Mouse (Mus musculus) MEL (cell line): ENCODE measurements around the gene Hipk4. TPM values are rescaled to one million over a fixed set of nuclear protein-coding genes. Genes with fewer than 3 reads are reported as not detected.

Experiments used
- DNase-seq: peaks from one replicate; pipeline ENCODE4 v3.0.0; 2011; ENCODE audit warnings: low read depth, low spot score
- H3K27ac ChIP-seq: 2 replicates; pipeline ENCODE4 v1.5.1; 2012; ENCODE audit warnings: low read depth, mild to moderate bottlenecking, control low read depth, low read length, moderate library complexity; ENCODE audit not compliant: control insufficient read depth
- H3K27me3 ChIP-seq, 2 experiments: fragments of 150-350 bp in 1 of 2; sonication (generic) in 1 of 2; 2 replicates each; pipeline ENCODE4 v1.6.1; 2012; ENCODE audit warnings: low read length in 2 of 2, mild to moderate bottlenecking in 2 of 2, improper control_type of control experiment in 1 of 2, moderate library complexity in 1 of 2; ENCODE audit not compliant: insufficient read depth in 2 of 2, control insufficient read depth in 1 of 2
- H3K36me3 ChIP-seq, 2 experiments: 2 replicates each; pipeline ENCODE4 v1.6.1; 2012 to 2014; ENCODE audit warnings: low read length in 2 of 2, improper control_type of control experiment in 1 of 2, inconsistent platforms in 1 of 2, mild to moderate bottlenecking in 1 of 2; ENCODE audit not compliant: insufficient read depth in 2 of 2, control insufficient read depth in 1 of 2
- H3K4me1 ChIP-seq, 2 experiments: fragments of 150-350 bp in 1 of 2; sonication (generic) in 1 of 2; 2 replicates each; pipeline ENCODE4 v1.6.1; 2012; ENCODE audit warnings: low read length in 2 of 2, improper control_type of control experiment in 1 of 2, mild to moderate bottlenecking in 1 of 2; ENCODE audit not compliant: insufficient read depth in 2 of 2, control insufficient read depth in 1 of 2
- H3K4me3 ChIP-seq, 2 experiments: fragments of 150-350 bp in 1 of 2; sonication (generic) in 1 of 2; 2 replicates each; pipeline ENCODE4 v1.5.1; 2012; ENCODE audit warnings: low read depth in 2 of 2, low read length in 2 of 2, mild to moderate bottlenecking in 2 of 2, moderate library complexity in 2 of 2, control low read depth in 1 of 2, improper control_type of control experiment in 1 of 2; ENCODE audit not compliant: control insufficient read depth in 1 of 2, insufficient read depth in 1 of 2
- H3K79me2 ChIP-seq: 2 replicates; pipeline ENCODE4 v1.6.1; 2012; ENCODE audit warnings: mild to moderate bottlenecking, low read length, moderate library complexity; ENCODE audit not compliant: control insufficient read depth, poor library complexity, insufficient read depth
- H3K9ac ChIP-seq: 2 replicates; pipeline ENCODE4 v1.6.1; 2012; ENCODE audit warnings: low read depth, mild to moderate bottlenecking, control low read depth, low read length, moderate library complexity; ENCODE audit not compliant: control insufficient read depth, poor library complexity, severe bottlenecking
- H3K9me3 ChIP-seq: fragments of 150-350 bp; sonication (generic); replicated peaks from 2 replicates; pipeline ENCODE4 v1.6.1; 2012; ENCODE audit warnings: mild to moderate bottlenecking, low read length, improper control_type of control experiment, moderate library complexity; ENCODE audit not compliant: insufficient read depth
- BHLHE40 ChIP-seq: IDR thresholded peaks from 2 replicates; pipeline ENCODE4 v1.6.1; 2012; ENCODE audit warnings: low read depth, mild to moderate bottlenecking, inconsistent platforms, low read length, improper control_type of control experiment, borderline replicate concordance
- CTCF ChIP-seq, 3 experiments: IDR thresholded peaks in 2 of 3; conservative IDR thresholded peaks in 1 of 3; 2 replicates each; pipeline ENCODE4 v1.5.1; 2011 to 2012; ENCODE audit warnings: low read length in 3 of 3, low read depth in 2 of 3, mild to moderate bottlenecking in 2 of 3, improper control_type of control experiment in 1 of 3, inconsistent platforms in 1 of 3, mixed read lengths in 1 of 3, moderate library complexity in 1 of 3; ENCODE audit not compliant: control insufficient read depth in 1 of 3, insufficient read depth in 1 of 3, poor library complexity in 1 of 3, severe bottlenecking in 1 of 3
- EP300 ChIP-seq, 2 experiments: IDR thresholded peaks; 2 replicates each; pipeline ENCODE4 v1.6.1; 2011; ENCODE audit warnings: improper control_type of control experiment in 2 of 2, low read length in 2 of 2, low read depth in 1 of 2, mild to moderate bottlenecking in 1 of 2
- ETS1 ChIP-seq: IDR thresholded peaks from 2 replicates; pipeline ENCODE4 v1.6.1; 2012; ENCODE audit warnings: low read depth, mild to moderate bottlenecking, inconsistent platforms, low read length, improper control_type of control experiment, moderate library complexity
- GABPA ChIP-seq: IDR thresholded peaks from 2 replicates; pipeline ENCODE4 v1.6.1; 2012; ENCODE audit warnings: low read depth, mild to moderate bottlenecking, inconsistent platforms, low read length, improper control_type of control experiment, moderate library complexity
- MAX ChIP-seq: IDR thresholded peaks from 2 replicates; pipeline ENCODE4 v1.6.1; 2011; ENCODE audit warnings: low read length, improper control_type of control experiment
- MAZ ChIP-seq: IDR thresholded peaks from 2 replicates; pipeline ENCODE4 v1.6.1; 2012; ENCODE audit warnings: low read depth, mild to moderate bottlenecking, inconsistent platforms, low read length, improper control_type of control experiment
- MEF2A ChIP-seq: IDR thresholded peaks from 2 replicates; pipeline ENCODE4 v1.6.1; 2014; ENCODE audit warnings: low read depth, mild to moderate bottlenecking, inconsistent platforms, low read length, improper control_type of control experiment; ENCODE audit not compliant: poor library complexity, insufficient replicate concordance, severe bottlenecking; ENCODE audit errors: extremely low read depth
- MXI1 ChIP-seq: IDR thresholded peaks from 2 replicates; pipeline ENCODE4 v1.6.1; 2011; ENCODE audit warnings: mild to moderate bottlenecking, low read depth, low read length, improper control_type of control experiment
- MYC ChIP-seq: IDR thresholded peaks from 2 replicates; pipeline ENCODE4 v1.6.1; 2011; ENCODE audit warnings: low read depth, mild to moderate bottlenecking, low read length, improper control_type of control experiment, moderate library complexity
- NELFE ChIP-seq: IDR thresholded peaks from 2 replicates; pipeline ENCODE4 v1.6.1; 2011; ENCODE audit warnings: low read depth, low read length, improper control_type of control experiment
- NRF1 ChIP-seq: IDR thresholded peaks from 2 replicates; pipeline ENCODE4 v1.6.1; 2014; ENCODE audit warnings: low read depth, mild to moderate bottlenecking, inconsistent platforms, low read length, improper control_type of control experiment, moderate library complexity; ENCODE audit not compliant: poor library complexity, insufficient read depth, severe bottlenecking
- POLR2AphosphoS2 ChIP-seq: IDR thresholded peaks from 2 replicates; pipeline ENCODE4 v1.6.1; 2011; ENCODE audit warnings: low read length, improper control_type of control experiment
- POLR2AphosphoS5 ChIP-seq: IDR thresholded peaks from 2 replicates; pipeline ENCODE4 v1.6.1; 2012; ENCODE audit warnings: low read depth, borderline replicate concordance, mild to moderate bottlenecking, inconsistent platforms, low read length, moderate library complexity, mixed read lengths
- SMC3 ChIP-seq: IDR thresholded peaks from 2 replicates; pipeline ENCODE4 v1.6.1; 2011; ENCODE audit warnings: low read depth, low read length, improper control_type of control experiment
- TCF12 ChIP-seq: IDR thresholded peaks from 2 replicates; pipeline ENCODE4 v1.6.1; 2014; ENCODE audit warnings: low read depth, mild to moderate bottlenecking, inconsistent platforms, low read length, improper control_type of control experiment, moderate library complexity
- UBTF ChIP-seq: IDR thresholded peaks from 2 replicates; pipeline ENCODE4 v1.6.1; 2012; ENCODE audit warnings: low read depth, mild to moderate bottlenecking, inconsistent platforms, low read length, improper control_type of control experiment, moderate library complexity, borderline replicate concordance; ENCODE audit not compliant: insufficient read depth
- USF1 ChIP-seq: IDR thresholded peaks from 2 replicates; pipeline ENCODE4 v1.6.1; 2014; ENCODE audit warnings: low read depth, mild to moderate bottlenecking, inconsistent platforms, low read length, improper control_type of control experiment, moderate library complexity
- USF2 ChIP-seq, 2 experiments: IDR thresholded peaks; 2 replicates each; pipeline ENCODE4 v1.6.1; 2011 to 2012; ENCODE audit warnings: improper control_type of control experiment in 2 of 2, low read length in 2 of 2, borderline replicate concordance in 1 of 2, inconsistent platforms in 1 of 2, low read depth in 1 of 2, mild to moderate bottlenecking in 1 of 2; ENCODE audit not compliant: insufficient read depth in 1 of 2
- polyA plus RNA-seq, 2 experiments: library from polyadenylated mRNA; stranded (reverse) in 1 of 2; unstranded in 1 of 2; fragments of >175 nt in 1 of 2; fragments of >200 nt in 1 of 2; gene quantifications; 2 replicates each; pipeline versions ENCODE4 v1.2.1 to v1.2.4; 2012; ENCODE audit warnings: low replicate concordance in 2 of 2, low read depth in 1 of 2; ENCODE audit not compliant: insufficient read length in 2 of 2, insufficient read depth in 1 of 2, missing spikeins in 1 of 2
- total RNA-seq: library from RNA; depleted of rRNA; stranded (reverse); fragments of 300-350 nt; gene quantifications from 2 replicates; pipeline ENCODE4 v1.2.3, GENCODE M21; 2012

Gene Hipk4
- total and polyA plus RNA-seq, 3 experiments = 0.26 TPM; not detected in 2

- no peaks in the 10 kb centered on the region for H3K9me3 ChIP-seq
- H3K27ac ChIP-seq = no peak overlapping the region
- no peaks in the 10 kb centered on the region for H3K79me2 ChIP-seq
- peak; percentile 23 for DNase-seq
- no peak overlapping the region for H3K9ac ChIP-seq
- H3K36me3 ChIP-seq = peaks cover 0 to 6% of the 10 kb centered on the region in 2 experiments; a peak in 3 of 4 replicates
- H3K4me1 ChIP-seq = no peaks in the 10 kb centered on the region
- TF ChIP-seq EP300 (IDR thresholded peaks at IDR 0.05; ENCODE audit: low read depth in 1 of 2, low read length in 2 of 2) (no peak), POLR2AphosphoS2 (no peak), ETS1 (0 out of 2 replicates have a peak, but pooled peaks have one; percentile 17), USF2 (IDR thresholded peaks at IDR 0.05; ENCODE audit: borderline replicate concordance in 1 of 2, insufficient read depth in 1 of 2, low read depth in 1 of 2, low read length in 2 of 2) (no peak), UBTF (no peak)
- no peak overlapping the region for H3K4me3 ChIP-seq
- no peaks in the 10 kb centered on the region for H3K27me3 ChIP-seq
These were observed 46.6 kb downstream of the Hipk4 start for GRCm38 (mm10) chr7:27569580-27570224.

DNA sequence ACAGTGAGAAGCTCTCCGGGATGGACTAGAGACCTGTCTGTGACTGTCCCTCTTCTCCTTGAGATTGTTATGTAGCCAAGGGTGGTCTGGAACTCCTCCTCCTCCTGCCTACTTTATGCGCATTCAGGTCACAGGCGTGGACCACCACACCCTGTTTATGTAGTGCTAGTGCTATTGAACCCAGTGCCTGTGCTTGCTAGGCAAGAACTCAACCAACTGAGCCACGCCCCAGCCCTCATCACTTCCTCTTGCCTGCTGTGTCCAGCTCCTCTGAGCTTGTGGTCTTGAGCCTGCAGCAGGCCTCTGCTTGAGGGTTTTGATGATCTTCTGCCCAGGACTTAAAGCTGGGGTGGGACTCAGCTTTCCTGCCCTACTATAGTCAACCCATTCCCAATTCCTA is 49.1 kb downstream of the Hipk4 start:
- H3K27ac ChIP-seq = no peak overlapping the region
- TF ChIP-seq MAX = no peak
- no peak for TF ChIP-seq BHLHE40
- no peak for TF ChIP-seq USF1
- no peak for TF ChIP-seq CTCF (IDR thresholded peaks at IDR 0.05 in 2 of 3, conservative IDR thresholded peaks at IDR 0.05 in 1 of 3; ENCODE audit: control insufficient read depth in 1 of 3, insufficient read depth in 1 of 3, low read depth in 2 of 3, low read length in 3 of 3, poor library complexity in 1 of 3, severe bottlenecking in 1 of 3)
- no peak for TF ChIP-seq POLR2AphosphoS5
- no peak for TF ChIP-seq NELFE
- no peak for TF ChIP-seq NRF1
- no peak for TF ChIP-seq SMC3
- TF ChIP-seq MXI1 = no peak
- TF ChIP-seq MEF2A = no peak
- no peak for TF ChIP-seq TCF12
- no peak for TF ChIP-seq UBTF
- no peak for TF ChIP-seq MYC
- TF ChIP-seq MAZ = no peak
- TF ChIP-seq GABPA = no peak
- H3K36me3 ChIP-seq = peaks cover 0 to 13% of the 10 kb centered on the region in 2 experiments; a peak in 3 of 4 replicates
- H3K4me1 ChIP-seq = no peaks in the 10 kb centered on the region
- DNase-seq = no peak
- no peak overlapping the region for H3K9ac ChIP-seq
- no peaks in the 10 kb centered on the region for H3K79me2 ChIP-seq
- H3K9me3 ChIP-seq = no peaks in the 10 kb centered on the region
- no peak overlapping the region for H3K4me3 ChIP-seq
- no peaks in the 10 kb centered on the region for H3K27me3 ChIP-seq
